Mouse (Mus musculus) stomach, postnatal 0 days (tissue): ENCODE results near the gene Rnf152.

Experiments used
- CTCF ChIP-seq: IDR thresholded peaks from 2 replicates; pipeline ENCODE4 v1.5.1; 2016; ENCODE audit warnings: antibody characterized with exemption, low read depth, mild to moderate bottlenecking, moderate library complexity
- EP300 ChIP-seq: optimal IDR thresholded peaks from 2 replicates; pipeline ENCODE3; 2016; ENCODE audit warnings: antibody characterized with exemption

GRCm38 (mm10) chr1:105274500-105275194 lies 81.9 kb downstream of the Rnf152 start:
- TF ChIP-seq CTCF (no peak), EP300 (no peak)
